Mouse (Mus musculus) cerebellum, postnatal 14 days (tissue): ENCODE measurements at regions not wholly inside any gene's neighbourhood (a gene's known extent, or its start where the extent isn't known, plus 50 kb on each side); places are given as distances from the start of the nearest gene placed in this dataset.

ENCODE experiments used
- DNase-seq, 2 experiments: peaks; one replicate each; pipeline ENCODE4 v3.0.0; 2021; ENCODE audit warnings: mixed read lengths in 2 of 2

DNA sequence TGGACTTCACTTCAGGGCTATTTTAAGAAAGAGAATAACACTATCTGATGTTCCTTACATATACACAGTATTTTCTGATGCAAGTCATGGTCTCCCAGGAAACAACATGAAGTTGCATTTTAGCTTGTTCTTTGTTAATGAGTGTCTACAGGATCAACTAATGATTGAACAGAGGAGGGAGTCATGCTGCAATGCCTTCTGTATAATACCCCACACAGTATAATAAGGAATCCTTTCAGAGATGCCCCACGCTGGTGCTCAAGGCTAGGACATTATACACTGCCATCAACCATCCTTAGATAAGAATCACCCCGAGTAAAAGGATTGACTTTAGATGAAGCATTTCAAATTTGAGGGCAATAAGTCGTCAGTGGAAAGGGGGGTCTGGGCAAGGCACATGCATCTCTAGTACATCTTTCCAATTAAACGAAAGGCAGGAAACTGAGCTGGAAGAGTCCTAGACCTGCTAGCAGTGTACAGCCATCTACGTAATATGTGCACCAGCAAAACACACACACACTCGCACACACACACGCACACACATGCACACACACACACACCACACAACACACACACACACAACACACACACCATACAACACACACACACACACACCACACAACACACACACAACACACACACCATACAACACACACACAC, 252.6 kb upstream of the Rag2 start:
- no peak for DNase-seq

DNA sequence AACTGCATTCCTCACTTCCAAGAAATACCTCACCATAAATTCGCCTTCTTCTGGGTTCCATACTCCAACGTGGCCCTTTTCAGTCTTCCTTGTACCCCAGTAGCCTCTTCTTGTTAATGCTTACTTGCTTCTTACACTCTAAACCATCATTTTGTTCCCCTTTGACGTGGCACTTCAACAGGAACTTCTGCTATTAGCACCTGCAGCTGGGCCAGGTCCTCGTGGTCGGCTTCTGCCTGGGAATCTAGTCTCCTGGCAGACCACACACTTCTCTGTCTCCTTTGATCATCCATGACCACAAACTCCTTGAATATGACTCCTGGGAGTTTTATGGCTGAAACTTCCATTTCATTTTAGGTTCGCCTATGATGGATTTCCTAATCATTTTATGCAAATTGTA, 243.9 kb upstream of the Rag2 start:
- DNase-seq: no peak

DNA sequence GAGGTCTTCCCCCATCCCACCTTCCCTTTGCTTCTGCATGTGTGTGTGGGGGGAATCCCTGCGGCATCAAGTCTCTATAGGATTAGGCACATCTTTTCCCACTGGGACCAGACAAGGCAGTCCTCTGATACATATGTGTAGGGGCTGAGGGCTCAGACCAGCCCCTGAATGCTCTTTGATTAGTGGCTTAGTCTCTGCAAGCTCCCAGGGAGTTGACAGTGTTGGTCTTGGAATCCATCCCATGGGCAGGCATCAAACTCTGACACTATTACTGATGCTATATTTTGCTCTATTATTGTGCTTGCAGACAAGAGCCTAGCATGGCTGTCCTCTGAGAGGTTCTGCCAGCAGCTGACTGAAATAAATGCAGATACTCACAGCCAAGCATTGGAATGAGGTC, 209.5 kb upstream of the Rag2 start:
- no peak for DNase-seq

DNA sequence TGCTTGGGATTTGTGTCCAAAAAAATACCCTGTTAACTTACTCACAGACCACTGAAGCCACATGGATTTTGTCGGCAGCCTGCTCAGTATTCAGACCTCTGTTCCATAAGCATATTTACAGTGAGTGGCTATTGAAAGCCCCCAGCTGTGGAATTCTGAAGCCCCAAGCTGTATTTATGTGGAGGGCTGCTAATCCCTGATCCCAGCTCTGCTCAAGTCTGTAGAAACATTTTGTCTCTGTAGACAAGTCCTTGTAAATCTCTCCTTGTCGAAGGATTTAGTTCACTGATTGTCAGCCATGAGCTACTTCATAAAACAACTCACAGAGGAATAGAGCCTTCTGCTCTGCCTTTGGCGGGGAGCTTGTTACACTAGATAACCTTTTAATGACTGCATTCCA, 207.8 kb upstream of the Rag2 start:
- DNase-seq: no peak

DNA sequence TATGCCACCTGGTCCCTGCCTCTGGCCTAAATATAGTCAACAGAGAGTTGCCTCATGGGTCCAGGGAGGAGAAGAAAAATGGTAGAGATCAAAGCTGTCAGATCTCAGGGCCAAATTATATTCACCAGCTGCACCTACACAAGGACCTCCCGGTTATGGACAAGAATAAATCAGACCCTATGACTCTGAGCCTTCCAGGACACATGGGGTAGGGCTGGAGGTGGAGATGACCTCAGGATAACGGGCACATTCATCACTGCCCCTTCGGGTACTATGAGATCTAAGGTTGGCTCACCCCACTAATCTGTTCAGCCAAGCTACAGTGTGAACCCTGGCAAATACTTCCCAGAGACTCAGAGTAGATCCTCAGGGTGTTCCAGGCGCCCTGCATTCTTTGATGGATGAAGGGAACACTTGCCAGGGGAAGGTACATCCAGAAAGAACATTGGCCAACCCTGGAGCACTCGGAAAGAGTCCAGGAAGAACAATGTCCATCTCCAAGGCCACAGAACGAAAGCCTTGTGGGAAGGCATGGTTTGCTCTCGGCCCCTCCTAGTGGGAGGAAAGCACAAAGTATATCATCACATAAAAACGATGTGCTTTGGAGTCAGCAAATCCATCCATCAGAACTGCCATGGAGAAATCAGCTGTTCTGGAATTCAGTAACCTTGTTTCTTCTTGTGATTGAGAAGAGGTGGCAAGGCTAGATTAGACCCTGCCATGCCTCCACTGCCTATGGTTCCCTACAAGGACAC, 191.2 kb upstream of the Rag2 start:
- no peak for DNase-seq

DNA sequence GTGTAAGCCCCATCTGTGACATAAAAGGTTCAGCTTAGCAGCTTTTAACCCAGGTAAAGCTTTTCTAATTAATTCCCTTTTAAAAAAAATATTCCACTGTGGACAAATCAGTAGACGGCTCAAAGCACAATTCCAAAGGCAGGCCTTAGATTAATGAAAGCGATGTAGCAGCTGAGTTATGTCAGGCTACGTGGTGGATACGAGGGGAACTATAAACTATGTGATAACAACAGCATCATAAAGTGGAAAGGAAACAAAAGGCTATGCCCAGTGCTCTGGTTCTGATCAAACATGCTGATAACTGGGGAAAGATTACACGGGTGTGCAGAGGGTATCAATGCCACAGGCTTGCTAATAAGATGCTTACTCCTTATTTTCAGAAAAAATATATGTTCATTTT, 184.3 kb upstream of the Rag2 start:
- no peak for DNase-seq

DNA sequence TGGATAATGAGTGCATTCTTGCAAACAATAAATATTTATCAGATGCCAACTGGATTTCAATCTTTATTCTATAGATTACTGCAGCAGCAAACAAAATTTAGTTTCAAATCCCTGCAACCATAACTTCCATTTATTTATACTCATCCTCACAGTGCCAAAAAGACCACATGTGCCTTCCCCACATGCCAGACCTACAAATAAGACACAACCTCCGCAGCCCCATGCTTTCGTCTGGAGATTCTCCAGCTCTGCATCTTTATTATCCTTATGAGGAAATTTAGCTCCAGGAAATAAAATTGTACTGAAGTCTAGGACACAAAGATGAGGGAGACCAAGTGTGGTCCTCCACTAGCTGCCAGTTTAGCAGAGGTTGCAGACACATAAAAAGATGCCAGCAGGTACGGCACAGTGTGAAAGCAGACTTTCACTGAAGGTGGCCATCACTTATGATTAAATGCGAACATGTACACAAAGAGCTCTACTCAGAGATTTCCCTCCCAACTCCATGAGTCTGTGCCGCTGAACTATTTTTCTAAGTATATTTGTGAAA, 183.4 kb upstream of the Rag2 start:
- peak; percentile 26 to 61 for DNase-seq

DNA sequence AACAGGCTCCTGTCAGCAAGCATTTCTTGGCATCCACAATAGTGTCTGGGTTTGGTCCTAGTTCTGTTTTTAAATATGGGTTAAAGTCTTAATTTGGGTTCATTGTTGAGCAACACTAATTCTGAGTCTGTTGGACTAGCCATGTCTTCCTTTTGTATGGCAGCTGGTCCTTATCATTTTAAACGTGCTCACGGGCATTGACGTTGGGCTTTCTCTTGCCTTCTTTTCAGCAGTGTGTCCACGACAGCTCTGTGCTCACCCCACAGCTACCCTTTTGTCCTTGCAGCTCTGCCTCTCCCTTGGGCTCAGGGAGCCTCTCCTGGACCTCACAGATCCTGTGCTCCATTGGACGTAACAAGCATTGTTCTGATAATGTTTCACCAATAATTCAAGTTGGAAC, 168.9 kb upstream of the Rag2 start:
- DNase-seq: no peak

DNA sequence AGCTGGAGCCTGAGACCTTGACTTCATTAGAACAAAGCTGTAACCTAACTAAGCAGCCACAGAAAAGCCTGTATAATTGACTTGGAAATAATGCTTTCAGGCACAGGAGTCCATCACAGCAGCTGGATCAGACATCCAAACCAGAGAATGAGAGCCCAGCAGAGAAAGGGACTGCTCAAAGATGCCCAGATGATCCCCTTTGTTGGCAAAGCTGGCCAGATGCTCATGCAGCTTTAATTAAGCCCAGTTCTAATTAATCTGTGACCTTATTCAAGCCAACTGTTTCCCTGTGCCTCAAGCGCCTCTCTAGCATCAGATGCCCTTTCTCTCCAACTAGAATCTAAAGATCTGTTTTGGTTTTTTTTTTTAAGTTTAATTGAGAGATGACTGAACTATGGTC, 165.6 kb upstream of the Rag2 start:
- no peak for DNase-seq

DNA sequence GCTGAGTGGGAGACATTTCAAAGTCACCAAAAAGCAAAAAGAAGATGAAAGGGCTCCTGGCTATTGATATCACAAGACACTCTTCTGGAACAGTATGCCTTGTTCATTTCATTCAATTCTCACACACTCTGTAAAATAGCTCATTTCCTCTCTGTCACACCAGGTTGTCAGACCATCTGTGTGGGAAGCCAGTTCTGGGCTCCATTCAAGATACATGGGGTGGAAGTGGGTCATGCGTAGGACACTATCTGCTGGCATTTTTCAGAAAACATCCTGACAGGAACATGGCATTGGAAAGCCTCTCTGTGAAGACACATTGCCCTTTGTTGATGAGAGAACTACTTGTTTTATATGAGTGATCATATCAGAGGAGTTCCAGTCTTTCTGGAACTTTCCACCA, 162.1 kb upstream of the Rag2 start:
- peak; percentile 70 to 81 for DNase-seq

DNA sequence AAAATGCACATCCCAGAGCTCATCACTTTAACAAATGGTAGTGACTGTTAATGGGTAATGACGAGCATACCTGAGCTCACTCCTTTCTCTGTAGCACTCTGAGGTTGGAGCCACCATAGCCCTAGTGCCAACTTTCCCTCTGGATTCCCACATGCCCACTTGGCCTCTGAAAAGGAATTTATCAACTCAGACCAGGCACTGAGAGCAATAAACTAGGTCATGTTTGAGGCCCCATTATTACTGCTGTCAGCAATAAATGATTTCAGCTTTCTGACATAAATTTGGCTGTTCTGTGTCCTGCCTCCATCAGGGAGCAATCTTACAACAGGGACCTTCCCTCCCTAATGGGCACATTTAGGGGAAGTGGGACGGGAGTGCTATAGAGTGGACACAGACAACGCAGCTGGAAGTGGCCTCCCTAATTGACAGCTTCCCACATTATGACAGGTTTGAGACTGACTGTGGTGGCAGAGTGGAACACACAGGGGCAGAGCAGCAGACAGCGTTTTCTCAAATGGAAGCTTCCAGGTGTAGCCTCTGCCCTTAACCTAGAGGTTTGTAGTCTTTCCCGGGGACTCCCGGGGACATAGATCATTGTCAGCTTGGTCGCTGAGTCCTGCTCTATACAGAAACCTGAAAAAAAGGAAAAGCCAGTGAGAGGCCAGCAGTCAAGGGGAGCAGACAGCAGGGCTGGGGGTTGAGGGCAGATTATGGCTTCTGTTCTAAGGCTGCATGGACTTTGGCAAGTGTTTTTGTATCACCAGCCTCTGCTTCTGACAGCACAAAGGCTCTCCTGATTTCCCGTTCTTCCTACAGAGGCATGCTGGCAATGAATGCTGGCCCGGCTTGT, 160.0 kb upstream of the Rag2 start:
- DNase-seq: peak; percentile 33 to 63

DNA sequence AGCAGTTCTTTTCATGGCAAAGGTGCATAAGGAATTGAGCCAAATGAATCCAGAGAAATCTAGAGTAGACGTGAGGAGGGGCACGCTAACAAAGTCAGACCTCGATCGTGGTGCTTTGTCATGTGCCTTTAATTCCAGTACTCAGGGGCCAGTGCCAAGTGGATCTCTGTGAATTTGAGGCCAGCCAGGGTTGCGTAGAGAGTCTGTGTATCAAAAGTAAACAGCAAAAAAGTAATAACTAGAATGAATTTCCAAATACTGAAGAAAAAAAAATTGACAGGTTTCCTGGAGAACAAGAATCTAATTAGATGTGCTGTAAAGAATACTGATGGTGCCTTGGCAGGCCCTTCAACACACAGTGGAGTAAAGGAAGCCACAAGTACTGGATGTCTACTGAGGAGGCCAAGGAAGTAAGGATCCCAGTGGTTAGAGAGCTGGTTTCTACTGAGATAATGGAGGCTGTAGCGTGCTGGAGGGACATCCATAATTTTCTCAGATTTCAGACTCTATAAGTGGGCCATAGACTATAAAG, 153.9 kb upstream of the Rag2 start:
- no peak for DNase-seq

DNA sequence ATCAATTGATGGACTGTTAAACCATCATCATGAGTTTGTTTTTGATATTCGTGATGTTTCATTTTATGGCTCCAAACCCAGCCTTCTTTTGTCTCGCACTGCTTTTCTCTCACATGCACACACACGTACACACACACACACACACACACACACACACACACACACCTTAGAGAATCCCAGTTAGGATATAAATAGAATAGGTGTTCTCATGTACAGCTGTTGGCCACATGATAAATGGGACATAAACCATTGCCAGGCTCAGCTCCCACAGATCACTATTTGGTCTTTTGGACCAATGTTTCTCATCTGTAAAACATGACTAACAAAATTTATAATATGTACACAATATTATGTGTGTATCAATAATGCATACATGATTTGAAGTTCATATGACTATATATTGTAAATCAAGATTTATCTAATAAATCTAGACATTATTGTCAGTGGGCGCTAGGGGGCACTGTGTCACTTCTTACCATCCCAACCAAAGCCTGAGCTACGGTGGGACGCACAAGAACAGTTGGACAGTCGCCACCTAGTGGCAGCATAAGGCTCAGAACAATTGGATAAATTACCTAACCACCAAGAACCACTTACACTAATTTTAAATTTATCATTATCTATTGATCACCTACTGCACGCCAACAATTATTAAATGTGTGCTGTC, 151.9 kb upstream of the Rag2 start:
- DNase-seq: peak; percentile 93 to 97

DNA sequence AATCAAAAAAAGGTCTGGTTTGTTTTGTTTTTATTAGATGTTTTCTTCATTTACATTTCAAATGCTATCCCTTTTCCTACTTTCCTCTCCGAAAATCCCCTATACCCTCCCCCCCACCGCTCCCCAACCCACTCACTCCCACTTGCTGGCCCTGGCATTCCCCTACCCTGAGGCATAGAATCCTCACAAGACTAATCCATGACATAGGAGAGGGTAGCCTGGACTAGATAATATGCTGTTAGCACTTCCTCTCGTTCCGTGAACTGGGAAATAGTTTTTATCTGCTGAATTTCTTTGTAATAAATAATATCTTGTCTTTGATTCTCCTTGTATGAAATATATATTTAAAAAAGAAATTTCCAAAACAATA, 151.4 kb upstream of the Rag2 start:
- no peak for DNase-seq

DNA sequence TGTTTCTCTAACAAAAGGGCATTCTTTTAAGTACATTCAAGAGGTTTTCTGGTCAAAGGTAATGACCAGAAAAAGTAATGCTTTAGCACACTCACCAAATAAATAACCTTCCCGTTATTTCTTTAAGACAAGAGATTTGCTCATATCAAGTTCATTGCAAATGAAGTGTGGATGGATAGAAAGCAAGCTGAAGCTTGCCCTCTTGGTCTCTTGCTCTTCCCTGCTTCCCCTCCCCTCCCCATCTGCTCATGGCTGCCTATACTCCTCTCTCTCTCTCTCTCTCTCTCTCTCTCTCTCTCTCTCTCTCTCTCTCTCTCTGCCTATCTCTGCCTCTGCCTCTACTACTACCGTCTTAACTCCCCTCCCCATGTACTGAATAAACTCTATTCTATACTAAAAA, 147.7 kb upstream of the Rag2 start:
- no peak for DNase-seq

DNA sequence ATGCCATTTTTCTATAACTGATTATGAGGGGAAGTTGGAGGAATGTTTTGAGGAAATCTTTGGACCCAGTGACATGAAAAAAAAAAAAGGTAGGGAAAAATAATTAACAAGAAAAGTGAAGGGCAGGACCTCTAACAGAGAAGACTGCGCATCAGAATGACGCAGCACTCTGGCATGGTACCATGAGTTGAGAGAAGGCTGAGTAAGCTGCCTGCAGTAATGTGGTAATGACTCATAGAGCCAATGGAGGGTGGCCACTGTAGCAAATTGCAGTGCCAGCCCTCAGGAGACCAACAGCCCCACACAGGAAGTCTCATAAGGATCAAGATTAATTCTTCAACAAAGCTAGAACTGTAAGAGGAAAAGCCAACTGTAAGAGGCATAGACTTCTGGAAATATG, 134.3 kb upstream of the Rag2 start:
- no peak for DNase-seq

DNA sequence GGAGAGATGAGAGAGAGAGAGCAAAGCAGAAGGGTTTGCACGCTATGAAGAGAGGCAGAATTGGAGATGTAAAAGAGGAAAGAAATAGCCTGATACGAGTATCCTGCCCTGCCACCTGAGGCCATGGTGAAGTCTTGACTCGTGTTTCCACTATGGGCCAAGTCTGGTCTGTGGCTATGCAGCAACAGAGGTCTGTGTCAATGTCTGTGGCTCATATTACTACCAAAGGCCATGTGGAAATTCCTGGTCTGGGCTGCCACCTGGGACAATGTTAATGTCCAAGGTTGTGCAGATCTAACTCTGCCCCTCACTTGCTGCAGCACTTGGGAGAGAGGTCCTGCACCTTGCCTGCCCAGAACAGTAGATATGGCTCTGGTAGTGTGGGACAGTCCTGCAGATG, 132.8 kb upstream of the Rag2 start:
- no peak for DNase-seq

DNA sequence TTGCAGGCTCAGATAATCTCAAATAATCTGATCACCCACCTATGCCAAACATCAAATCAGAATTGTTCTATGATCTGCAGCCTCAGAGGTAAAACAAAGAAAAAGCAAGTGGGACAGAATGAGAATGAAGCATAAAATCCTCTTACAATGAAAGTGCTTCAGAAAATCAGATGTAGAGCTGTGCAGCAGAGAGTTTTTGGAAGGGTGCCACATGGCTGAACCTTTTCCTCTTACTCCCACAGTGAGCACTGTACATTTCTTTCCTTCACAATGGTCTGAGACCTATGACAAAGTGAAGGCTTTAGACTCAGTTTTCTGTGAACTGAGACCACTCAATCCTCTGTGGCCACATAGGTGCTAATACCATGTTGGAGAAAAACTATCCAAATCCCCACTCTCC, 116.4 kb upstream of the Rag2 start:
- DNase-seq: peak; percentile 8 to 9
